Mouse (Mus musculus) left cerebral cortex, adult 2 months (tissue): ENCODE measurements around the gene Prpf6. TPM values are rescaled to one million over a fixed set of nuclear protein-coding genes. Genes with fewer than 3 reads are reported as not detected.

ENCODE experiments used
- DNase-seq, 2 experiments: peaks; one replicate each; pipeline ENCODE4 v3.0.0; 2021 to 2022; ENCODE audit warnings: low spot score in 2 of 2, mixed read lengths in 1 of 2; ENCODE audit errors: extremely low spot score in 1 of 2
- H3K27ac ChIP-seq: fragments of 200-600 bp; 2 replicates; pipeline ENCODE4 v1.8.1; 2022
- H3K4me3 ChIP-seq: fragments of 200-600 bp; 2 replicates; pipeline ENCODE4 v1.8.1; 2022
- CTCF ChIP-seq: fragments of 200-600 bp; IDR thresholded peaks from 2 replicates; pipeline ENCODE4 v1.8.1; 2022; ENCODE audit warnings: antibody characterized with exemption, mild to moderate bottlenecking, moderate library complexity
- intact Hi-C: fragments of 180-260 bp; cut with DNase I; formaldehyde crosslinking; loops from one replicate; pipeline ENCODE4 v1.15.1; 2025
- total RNA-seq, 2 experiments: library from RNA; stranded (reverse); gene quantifications; 2 replicates each; pipeline ENCODE4 v1.2.3; 2021

Prpf6 gene
- total RNA-seq, 2 experiments from 2014 or later = 54.4 to 57.4 TPM

- intact Hi-C loops = loop anchor here (5.0 kb wide), 1 partner anchor 77 kb away; no protein-coding TSS in a partner anchor
- TF ChIP-seq CTCF = no peak
- Histone ChIP-seq H3K27ac (peak overlapping the region; percentile 94), H3K4me3 (peak overlapping the region; percentile 74)
- no peak for DNase-seq
Measured at GRCm38 (mm10) chr2:181600226-181600758, 8.6 kb downstream of the Prpf6 start.

GRCm38 (mm10) chr2:181600828-181601750 lies 9.4 kb downstream of the Prpf6 start:
- peak overlapping the region; percentile 94 for H3K27ac ChIP-seq
- peak overlapping the region; percentile 74 for H3K4me3 ChIP-seq
- DNase-seq = peak; percentile 95 to 97
- intact Hi-C loops = loop anchor here (5.0 kb wide), 1 partner anchor 76 kb away; no protein-coding TSS in a partner anchor
- TF ChIP-seq CTCF = no peak; the same call in 1 of the 2 replicates

- intact Hi-C loops = loop anchor here (5.0 kb wide), 1 partner anchor 76 kb away; no protein-coding TSS in a partner anchor
- DNase-seq = no peak
- Histone ChIP-seq H3K27ac (peak overlapping the region; percentile 94), H3K4me3 (peak overlapping the region; percentile 74)
- no peak for TF ChIP-seq CTCF
Measured at GRCm38 (mm10) chr2:181601751-181602145, 10.1 kb downstream of the Prpf6 start.

GRCm38 (mm10) chr2:181602367-181602766 lies 10.7 kb downstream of the Prpf6 start:
- intact Hi-C loops = loop anchor here (5.0 kb wide), 1 partner anchor 75 kb away; no protein-coding TSS in a partner anchor
- peak overlapping the region; percentile 74 for H3K4me3 ChIP-seq
- no peak for DNase-seq

GRCm38 (mm10) chr2:181618761-181619495 lies 27.3 kb downstream of the Prpf6 start:
- DNase-seq = no peak
- intact Hi-C loops = no loop called here
- no peak for TF ChIP-seq CTCF
- Histone ChIP-seq H3K27ac (no peak overlapping the region), H3K4me3 (no peak overlapping the region)

More at GRCm38 (mm10) chr2:181602367-181602766, 10.7 kb downstream of the Prpf6 start:
- no peak overlapping the region for H3K27ac ChIP-seq
- TF ChIP-seq CTCF = no peak

GRCm38 (mm10) chr2:181623401-181623800 lies 31.7 kb downstream of the Prpf6 start:
- peak; percentile 57 for TF ChIP-seq CTCF
- Histone ChIP-seq H3K4me3 (no peak overlapping the region), H3K27ac (no peak overlapping the region)
- no peak for DNase-seq
- intact Hi-C loops = loop anchor here (10.0 kb wide), 1 partner anchor 221 kb away; no protein-coding TSS in a partner anchor

- DNase-seq = no peak
- Histone ChIP-seq H3K4me3 (no peak overlapping the region), H3K27ac (no peak overlapping the region)
- intact Hi-C loops = loop anchor here (10.0 kb wide), 1 partner anchor 216 kb away; no protein-coding TSS in a partner anchor
- no peak for TF ChIP-seq CTCF
Measured at GRCm38 (mm10) chr2:181628471-181628870, 36.8 kb downstream of the Prpf6 start.

GRCm38 (mm10) chr2:181632624-181633023 lies 41.0 kb downstream of the Prpf6 start:
- no peak for DNase-seq
- Histone ChIP-seq H3K27ac (no peak overlapping the region), H3K4me3 (no peak overlapping the region)
- intact Hi-C loops = no loop called here
- TF ChIP-seq CTCF = no peak

- no peak for TF ChIP-seq CTCF
- DNase-seq = no peak
- Histone ChIP-seq H3K4me3 (no peak overlapping the region), H3K27ac (no peak overlapping the region)
- intact Hi-C loops = no loop called here
Measured at GRCm38 (mm10) chr2:181635865-181636264, 44.2 kb downstream of the Prpf6 start.

- intact Hi-C loops = no loop called here
- Histone ChIP-seq H3K27ac (no peak overlapping the region), H3K4me3 (no peak overlapping the region)
- TF ChIP-seq CTCF = peak; percentile 69
- no peak for DNase-seq
Measured at GRCm38 (mm10) chr2:181644361-181644760, 52.7 kb downstream of the Prpf6 start.

GRCm38 (mm10) chr2:181645666-181646065 lies 54.0 kb downstream of the Prpf6 start:
- Histone ChIP-seq H3K4me3 (no peak overlapping the region), H3K27ac (no peak overlapping the region)
- TF ChIP-seq CTCF = no peak
- no peak for DNase-seq
- intact Hi-C loops = no loop called here
